Mouse (Mus musculus) heart, adult 9 months (tissue): Measurements from ENCODE around the gene Ms4a4d.

Experiments used
- DNase-seq, 2 experiments: peaks; one replicate each; pipeline ENCODE4 v3.0.0; 2022; ENCODE audit warnings: low spot score in 2 of 2

Ms4a4d gene

DNA sequence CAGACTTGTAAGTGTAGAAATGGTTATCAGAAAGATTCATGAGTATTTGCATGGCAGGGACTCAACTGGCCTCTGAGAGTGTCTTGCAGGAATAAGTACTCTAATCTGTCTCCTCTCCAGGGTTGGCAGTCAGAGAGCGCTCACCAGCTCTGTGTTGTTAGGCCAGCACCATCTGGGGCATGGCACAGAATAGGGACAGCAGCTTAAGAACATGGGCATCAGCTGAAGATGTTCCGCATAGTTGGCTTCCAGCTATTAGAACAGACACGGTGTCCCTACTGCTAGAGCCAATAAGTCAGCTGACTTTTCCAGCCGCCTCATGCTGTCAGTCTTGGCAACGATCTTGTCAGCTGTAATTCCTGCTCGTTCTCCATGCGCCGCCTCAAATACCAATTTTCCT, 38.4 kb downstream of the Ms4a4d start:
- DNase-seq, result no peak

DNA sequence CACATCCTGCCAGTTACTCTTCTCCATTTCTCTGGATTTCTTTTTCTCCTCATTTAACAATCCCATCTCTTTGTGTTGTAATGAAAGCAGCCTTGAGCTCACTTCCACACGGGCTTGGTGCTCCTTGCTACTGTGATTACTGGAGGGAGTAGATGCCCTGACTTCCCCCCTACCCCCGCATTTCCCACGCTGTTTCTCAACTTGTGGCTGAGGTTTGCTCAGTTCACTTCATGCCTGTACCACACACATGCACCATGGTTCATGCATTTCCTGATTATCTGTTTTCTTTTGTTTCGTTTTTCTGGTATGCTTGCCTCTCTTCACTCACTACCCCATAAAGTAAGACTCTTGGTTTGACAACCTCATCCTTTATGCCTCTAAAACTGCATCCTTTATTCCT, 52.6 kb downstream of the Ms4a4d start:
- no peak for DNase-seq

DNA sequence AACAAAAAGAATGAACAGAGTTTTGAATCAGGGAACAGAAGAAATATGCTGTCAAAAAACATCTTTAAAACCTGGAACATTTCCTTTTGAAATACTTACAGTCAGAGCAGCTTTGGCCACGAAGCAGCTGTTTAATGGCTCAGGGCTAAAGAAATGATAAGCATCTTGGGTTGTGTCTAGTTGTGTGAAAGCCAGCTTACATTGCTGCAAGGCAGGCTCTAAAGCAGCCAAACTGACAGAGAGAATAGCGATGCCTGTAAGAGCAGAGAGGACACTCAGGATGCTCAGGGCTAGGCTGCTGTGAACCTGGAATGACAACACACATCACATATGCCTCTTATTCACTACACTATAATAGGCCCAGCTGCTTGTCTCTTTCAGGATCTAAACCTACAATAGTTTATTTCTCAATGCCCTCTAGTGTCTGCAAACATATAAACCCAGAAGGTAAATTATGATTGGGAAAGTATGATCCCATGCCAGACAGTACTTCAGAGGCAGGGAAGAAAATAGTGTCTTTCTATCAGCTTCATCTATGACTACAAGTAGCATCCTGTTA, 53.4 kb downstream of the Ms4a4d start:
- no peak for DNase-seq

DNA sequence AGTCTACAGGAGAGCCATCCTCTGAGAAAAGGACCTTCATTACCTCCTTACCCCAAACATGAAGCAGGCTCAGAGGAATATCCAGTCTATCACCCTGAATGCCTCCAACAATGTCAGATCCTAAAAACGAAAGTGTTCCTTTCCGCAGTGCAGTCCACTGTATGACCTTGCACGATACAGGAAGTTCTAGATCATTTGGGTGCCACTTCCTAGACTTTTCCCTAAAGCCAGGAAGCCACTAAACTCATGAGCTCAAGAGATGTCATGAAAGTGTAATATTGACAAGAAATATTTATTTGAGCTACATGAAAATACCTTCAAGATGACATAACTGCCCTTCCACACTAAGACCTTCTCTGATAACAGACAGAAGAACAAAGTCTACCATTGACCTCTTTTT, 64.7 kb downstream of the Ms4a4d start:
- no peak for DNase-seq

DNA sequence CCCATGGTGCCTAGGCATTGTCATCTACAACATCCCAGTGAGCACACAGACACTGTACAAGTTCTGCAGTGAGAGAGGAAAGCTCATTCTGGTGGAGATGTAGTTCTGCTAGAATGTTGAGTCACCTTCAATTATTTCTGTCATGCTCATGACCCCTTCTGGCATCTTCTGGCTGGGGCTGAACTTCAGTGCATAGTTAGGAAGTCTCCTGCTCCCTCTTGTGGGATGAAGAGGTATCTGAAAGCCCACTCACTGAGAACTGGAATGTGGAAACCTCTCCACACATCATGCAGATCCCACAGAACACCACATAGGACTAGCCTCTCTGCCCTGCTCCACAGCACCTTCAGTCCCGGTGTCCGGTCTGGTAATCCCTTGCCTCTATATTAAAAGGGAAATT, 65.4 kb downstream of the Ms4a4d start:
- peak; percentile 31 to 41 for DNase-seq

DNA sequence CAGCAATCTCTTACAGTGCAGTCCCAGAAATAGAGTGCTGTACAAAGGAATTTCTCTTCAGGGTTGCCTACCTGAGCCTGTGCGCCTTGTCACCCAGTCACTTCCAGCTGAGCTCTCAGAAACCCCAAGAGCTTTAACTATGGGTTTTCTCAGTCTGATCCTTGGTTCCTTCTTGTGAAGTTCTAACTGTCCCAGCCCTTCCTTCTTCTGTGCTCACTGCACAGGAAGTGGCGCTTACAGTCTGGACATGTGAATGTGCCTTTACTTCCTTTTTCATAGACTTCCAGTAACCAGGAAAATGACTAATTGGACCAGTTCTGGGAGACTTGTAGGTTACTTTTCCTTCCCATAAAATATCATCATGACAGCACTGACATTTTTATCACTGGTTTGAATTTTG, 68.0 kb downstream of the Ms4a4d start, which contains the start of gene Ms4a6d:
Ms4a6d (minus strand) TSS at position 247 of the 400 bp plus-strand sequence.
- peak in 1 of 2 experiments; percentile 16 for DNase-seq
